Mouse (Mus musculus): ENCODE data around the gene Hepacam2.
"Not testable (repeated sequence)": the region's sequence is repeated elsewhere in the genome, so short reads cannot be mapped to it uniquely, and the experiment has no call there.

GRCm38 (mm10) chr6:3430976-3431375 is 67.1 kb downstream of the Hepacam2 start:
- not testable (repeated sequence) for TF ChIP-seq MYOG (IDR thresholded peaks at IDR 0.05; ENCODE audit: control insufficient read depth, extremely low read depth, insufficient read length); MAX (IDR thresholded peaks at IDR 0.05); CTCF (IDR thresholded peaks at IDR 0.05; ENCODE audit: control insufficient read depth, insufficient read depth, insufficient read length); MYOD1 (IDR thresholded peaks at IDR 0.05; ENCODE audit: control insufficient read depth, insufficient read length, low read depth); USF1 (IDR thresholded peaks at IDR 0.05; ENCODE audit: low read depth); FOSL1 (IDR thresholded peaks at IDR 0.05; ENCODE audit: insufficient read depth, low read length, poor library complexity, severe bottlenecking); CEBPB (IDR thresholded peaks at IDR 0.05; ENCODE audit: low read depth)

Measured in C2C12 (cell line).